Mouse (Mus musculus) neural tube, embryonic 11.5 days (tissue): ENCODE results near the gene Clec16a. TPM values are rescaled to one million over a fixed set of nuclear protein-coding genes. Genes with fewer than 3 reads are reported as not detected.

Source experiments
- ATAC-seq: fragments of 200-750 bp; cut with Nextera tagmentation; 2 replicates; pipeline ENCODE4 v1.8.0; 2017; ENCODE audit warnings: moderate number of reproducible peaks, mild to moderate bottlenecking, moderate TSS enrichment, moderate library complexity; ENCODE audit not compliant: insufficient read depth, low FRiP score, low TSS enrichment
- DNase-seq: peaks from one replicate; pipeline ENCODE4 v3.0.0-alpha.2; 2015; ENCODE audit warnings: low spot score
- H3K27ac ChIP-seq: fragments of 300-500 bp; sonication (generic); 2 replicates; pipeline ENCODE4 v1.5.1; 2014; ENCODE audit warnings: low read depth, mild to moderate bottlenecking, low read length
- H3K27me3 ChIP-seq: fragments of 300-500 bp; sonication (generic); 2 replicates; pipeline ENCODE4 v1.6.1; 2014; ENCODE audit warnings: mild to moderate bottlenecking, low read length, mixed read lengths; ENCODE audit not compliant: control insufficient read depth, insufficient read depth
- H3K36me3 ChIP-seq: fragments of 300-500 bp; sonication (generic); 2 replicates; pipeline ENCODE4 v1.6.1; 2014; ENCODE audit warnings: mild to moderate bottlenecking, low read length, moderate library complexity, mixed read lengths; ENCODE audit not compliant: control insufficient read depth, insufficient read depth
- H3K4me1 ChIP-seq: fragments of 300-500 bp; sonication (generic); 2 replicates; pipeline ENCODE4 v1.6.1; 2014; ENCODE audit warnings: low read length, mixed read lengths; ENCODE audit not compliant: control insufficient read depth, insufficient read depth
- H3K4me2 ChIP-seq: fragments of 300-500 bp; sonication (generic); 2 replicates; pipeline ENCODE4 v1.6.1; 2014; ENCODE audit warnings: low read depth, mild to moderate bottlenecking, moderate library complexity
- H3K4me3 ChIP-seq: fragments of 300-500 bp; sonication (generic); 2 replicates; pipeline ENCODE4 v1.5.1; 2014; ENCODE audit warnings: low read depth, low read length
- H3K9ac ChIP-seq: fragments of 300-500 bp; sonication (generic); 2 replicates; pipeline ENCODE4 v1.6.1; 2014; ENCODE audit warnings: mild to moderate bottlenecking, low read length
- H3K9me3 ChIP-seq: fragments of 300-500 bp; sonication (generic); 2 replicates; pipeline ENCODE4 v1.6.1; 2016; ENCODE audit warnings: low read length; ENCODE audit not compliant: control insufficient read depth
- WGBS: fragments of 180-500 bp; shearing (Covaris S2); extraction: QIAGEN DNeasy Blood & Tissue Kit; methylation state at CpG from one replicate; pipeline ENCODE4 v1.1.7; 2014; 5-methylcytosine and 5-hydroxymethylcytosine counted together
- polyA plus RNA-seq: library from polyadenylated mRNA; unstranded; fragments of >200 nt; fragmentation: Nextera tagmentation; extraction: Ambion mirVana; gene quantifications from 2 replicates; pipeline ENCODE4 v1.2.1, GENCODE M21; 2014

The Clec16a gene
- polyA plus RNA-seq, 1 experiment from 2014 or later = 44.0 TPM

GRCm38 (mm10) chr16:10788866-10789265, 243.7 kb downstream of the Clec16a start:
- no peak for ATAC-seq
- no peak overlapping the region for H3K4me2 ChIP-seq
- DNase-seq = no peak
- peaks cover 5% of the 10 kb centered on the region; the same call in 1 of the 2 replicates for H3K4me1 ChIP-seq
- H3K27me3 ChIP-seq = peaks cover 9% of the 10 kb centered on the region
- no peak overlapping the region for H3K4me3 ChIP-seq
- no peaks in the 10 kb centered on the region for H3K36me3 ChIP-seq
- no peak overlapping the region for H3K27ac ChIP-seq
- H3K9me3 ChIP-seq = no peaks in the 10 kb centered on the region
- H3K9ac ChIP-seq = no peak overlapping the region
- 46% methylated on average over 4 of the region's 4 CpGs for WGBS

DNA sequence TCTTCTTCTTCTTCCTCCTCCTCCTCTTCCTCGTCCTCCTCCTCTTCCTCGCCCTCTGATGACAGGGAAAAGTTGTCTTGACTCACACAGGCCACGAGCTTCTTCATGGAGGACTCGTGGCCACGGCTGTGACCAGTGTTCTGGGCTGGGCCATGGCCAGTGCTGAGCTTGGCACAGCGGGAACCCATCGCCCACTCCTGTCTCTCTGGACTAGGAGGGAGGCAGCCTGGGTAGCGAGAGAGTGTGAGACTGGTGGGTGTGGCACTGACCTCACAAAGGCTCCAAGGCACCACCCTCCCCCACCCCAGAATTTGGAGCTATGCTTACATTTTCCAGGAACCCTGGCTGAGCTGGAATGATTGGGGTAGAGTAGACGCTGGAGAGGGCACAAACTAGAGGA, 245.6 kb downstream of the Clec16a start, which contains the start of gene Prm3:
TSS of gene Prm3 (minus strand) at position 213 of the 400 bp plus-strand sequence.
- no peaks in the 10 kb centered on the region for H3K36me3 ChIP-seq
- ATAC-seq (no peak), DNase-seq (no peak)
- H3K4me3 ChIP-seq = no peak within 1 kb of the TSS
- H3K4me2 ChIP-seq = no peak within 1 kb of the TSS
- H3K4me1 ChIP-seq = peaks cover 2% of the 10 kb centered on the region; the same call in 1 of the 2 replicates
- no peak within 1 kb of the TSS for H3K9ac ChIP-seq
- WGBS = 77% methylated on average over 9 of the region's 9 CpGs
- H3K27ac ChIP-seq = no peak within 1 kb of the TSS
- no peaks in the 10 kb centered on the region for H3K27me3 ChIP-seq
- H3K9me3 ChIP-seq = no peaks in the 10 kb centered on the region

Other genes with a start within 250 kb of the Clec16a start
- 1.6 and 2.0 TPM in 2 replicates for gene Emp2, start 231.4 kb upstream of the Clec16a start, polyA plus RNA-seq
- 0.17 TPM in 1 of 2 replicates, not detected in the other for gene Tekt5, start 149.8 kb upstream of the Clec16a start, polyA plus RNA-seq
- gene Nubp1, start 133.4 kb upstream of the Clec16a start, polyA plus RNA-seq = 68.7 and 69.8 TPM in 2 replicates
- 20.8 and 26.0 TPM in 2 replicates for gene Tvp23a, start 98.0 kb upstream of the Clec16a start, polyA plus RNA-seq
- gene Ciita, start 65.3 kb upstream of the Clec16a start, polyA plus RNA-seq = 0.09 and 0.12 TPM in 2 replicates
- gene Dexi, start 2.3 kb upstream of the Clec16a start, polyA plus RNA-seq = 24.1 and 28.2 TPM in 2 replicates
- 2.5 and 2.7 TPM in 2 replicates for gene Socs1, start 240.2 kb downstream of the Clec16a start, polyA plus RNA-seq
- not detected in 2 replicates for gene Tnp2, start 243.3 kb downstream of the Clec16a start, polyA plus RNA-seq
- gene Prm3, start 245.6 kb downstream of the Clec16a start, polyA plus RNA-seq = not detected in 2 replicates